In the genomic region with DNA sequence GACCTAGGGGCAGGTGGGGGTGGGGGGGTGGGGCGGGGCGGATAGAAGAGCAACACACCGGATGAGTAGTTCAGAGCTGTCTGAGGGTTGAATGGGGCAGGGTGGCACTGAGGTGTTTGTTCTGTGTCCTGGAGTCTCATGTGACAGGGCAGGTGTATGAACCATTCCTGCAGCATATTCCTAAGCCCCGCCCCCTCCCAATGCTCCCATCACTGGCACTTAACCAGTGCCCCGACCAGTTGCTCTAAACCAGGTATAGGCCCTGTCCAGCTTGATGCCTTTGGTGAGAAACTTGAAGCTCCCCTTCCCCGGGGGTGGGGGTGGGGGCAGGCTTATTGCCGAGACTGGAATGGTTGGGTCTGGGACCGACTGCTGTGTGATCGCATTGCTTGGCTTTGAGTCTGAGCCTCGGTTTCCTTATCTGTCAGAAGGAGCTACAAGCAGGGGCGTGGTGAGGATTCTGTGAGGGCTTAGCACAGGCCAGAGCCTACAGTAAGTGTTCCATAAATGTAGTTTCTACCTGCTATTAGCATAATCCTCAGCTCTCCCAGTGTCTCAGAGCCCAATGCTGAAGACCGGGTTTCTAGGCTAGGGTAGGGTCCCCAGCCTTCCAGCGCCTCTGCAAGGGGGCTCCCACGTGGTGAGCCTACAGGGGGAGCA, we compare ENCODE assay signal across 9 mouse cellular contexts. TPM values are rescaled to one million over a fixed set of nuclear protein-coding genes. Genes with fewer than 3 reads are reported as not detected.
A peak's percentile ranks its signal among the peaks of the same experiment; 100 is the strongest.
DNase-seq lines count a peak whose midpoint lies in the region; ATAC-seq and TF ChIP-seq lines count a peak whose summit lies in the region.
"Had no signal": no experiment of that assay in that cellular context is flagged by ENCODE, and none has a peak within 500 bp of the region (broad histone marks: within the 10 kb centered on the region; RNA-seq: fewer than 3 reads in every experiment).

No protein-coding gene starts in this region.

- no peak for TF ChIP-seq POLR2A in ES-Bruce4 (IDR thresholded peaks at IDR 0.05; ENCODE audit: insufficient read depth, low read length)

- H3K9me3 ChIP-seq in ES-Bruce4 (replicated peaks; ENCODE audit: control insufficient read depth, insufficient read depth, low read length, poor library complexity, severe bottlenecking), result no peaks in the 10 kb centered on the region
- H3K9me3 ChIP-seq in hindbrain, embryonic 11.5 days (ENCODE audit: control insufficient read depth, low read length), result no peaks in the 10 kb centered on the region

- peak overlapping the region; percentile 75 for H3K27ac ChIP-seq in ES-Bruce4 (ENCODE audit: insufficient read depth, low read length)
- peak overlapping the region; percentile 87 for H3K27ac ChIP-seq in hindbrain, embryonic 11.5 days (ENCODE audit: low read depth, low read length)

- WGBS in hindbrain, embryonic 11.5 days, result 5% methylated on average over 14 of the region's 14 CpGs

- H3K4me3 ChIP-seq in ES-Bruce4 (ENCODE audit: low read depth, low read length), result peak overlapping the region; percentile 33
- H3K4me3 ChIP-seq in hindbrain, embryonic 11.5 days (ENCODE audit: low read depth, low read length), result peak overlapping the region; percentile 29

- no peak for TF ChIP-seq CTCF in ES-Bruce4 (IDR thresholded peaks at IDR 0.05; ENCODE audit: low read depth, low read length)

- peak; percentile 65 for DNase-seq in cerebellum, adult 9-11 months
- no peak for DNase-seq in cerebellum, adult 8-10 months
- no peak for DNase-seq in hindbrain, embryonic 11.5 days (ENCODE audit: low spot score)
- peak; percentile 63 for DNase-seq in lung, postnatal 36 days
- no peak for DNase-seq in thymus, postnatal 14 days
- no peak for DNase-seq in urinary bladder, adult 18-20 months (ENCODE audit: low spot score in 2 of 2)

- H3K4me2 ChIP-seq in hindbrain, embryonic 11.5 days (replicated peaks; ENCODE audit: low read depth, low read length), result peak overlapping the region; percentile 44

- H3K9ac ChIP-seq in ES-Bruce4 (ENCODE audit: low read depth, poor library complexity, severe bottlenecking), result 0 out of 2 replicates have a peak overlapping the region, but pooled peaks have one; percentile 20
- H3K9ac ChIP-seq in hindbrain, embryonic 11.5 days (ENCODE audit: low read depth, low read length), result peak overlapping the region; percentile 60

- H3K36me3 ChIP-seq in ES-Bruce4 (ENCODE audit: control insufficient read depth, insufficient read depth, low read length, poor library complexity, severe bottlenecking), result no peaks in the 10 kb centered on the region
- H3K36me3 ChIP-seq in hindbrain, embryonic 11.5 days (ENCODE audit: control insufficient read depth, insufficient read depth, low read length), result no peaks in the 10 kb centered on the region

- TF ChIP-seq EP300 in ES-Bruce4 (IDR thresholded peaks at IDR 0.05; ENCODE audit: insufficient read depth, low read depth, low read length), result no peak

- no peak for ATAC-seq in hindbrain, embryonic 11.5 days (ENCODE audit: low FRiP score)
- no peak for ATAC-seq in megakaryocyte-erythroid progenitor cell, adult 5-6 weeks (replicated peaks; ENCODE audit: low FRiP score, low TSS enrichment, poor library complexity, severe bottlenecking)
- ATAC-seq: inflammation-experienced regulatory T-cells, adult 6 months had no signal

- peaks cover 19% of the 10 kb centered on the region for H3K4me1 ChIP-seq in ES-Bruce4 (ENCODE audit: control insufficient read depth, insufficient read depth, low read length)
- H3K4me1 ChIP-seq in hindbrain, embryonic 11.5 days (replicated peaks; ENCODE audit: control insufficient read depth, insufficient read depth, low read length), result peaks cover 54% of the 10 kb centered on the region

- H3K27me3 ChIP-seq in ES-Bruce4 (ENCODE audit: control insufficient read depth, insufficient read depth, low read length, poor library complexity, severe bottlenecking), result no peaks in the 10 kb centered on the region
- peaks cover 4% of the 10 kb centered on the region; the same call in 1 of the 2 replicates for H3K27me3 ChIP-seq in hindbrain, embryonic 11.5 days (ENCODE audit: control insufficient read depth, insufficient read depth, low read length)

RNA-seq across cellular contexts. Expression of a gene that starts 3.1 kb away (rescaled TPM):
- 3.4 and 5.3 TPM in 2 replicates for polyA plus RNA-seq in ES-Bruce4 (2011; ENCODE audit: insufficient read depth, insufficient read length, low read depth, missing spikeins)
- polyA plus RNA-seq in hindbrain, embryonic 11.5 days (2014; fragmentation: Nextera tagmentation; extraction: Ambion mirVana), result 4.8 and 6.5 TPM in 2 replicates
- total RNA-seq in megakaryocyte-erythroid progenitor cell, adult 5-6 weeks (2014; fragmentation: Nextera tagmentation), result 1.2 TPM in 1 of 2 replicates, not detected in the other
- 0.08 TPM in 1 of 2 replicates, not detected in the other for total RNA-seq in megakaryocyte-erythroid progenitor cell, adult 5-6 weeks (2017)
- polyA plus RNA-seq: inflammation-experienced regulatory T-cells, adult 6 months had no signal

Comparison
In these comparisons a context has a peak if more than half of its experiments do, and no peak if none do; other contexts are left out.
1. DNase-seq: peak in cerebellum, adult 9-11 months (single experiment) and lung, postnatal 36 days (single experiment); none in cerebellum, adult 8-10 months (single experiment), hindbrain, embryonic 11.5 days (single experiment), thymus, postnatal 14 days (single experiment) and urinary bladder, adult 18-20 months (0 of 2).